Mouse (Mus musculus) adrenal gland, adult 8-10 months (tissue): ENCODE data around the gene Nphp4. TPM values are rescaled to one million over a fixed set of nuclear protein-coding genes. Genes with fewer than 3 reads are reported as not detected.
A peak's percentile ranks its signal among the peaks of the same experiment; 100 is the strongest.

Experiments
- DNase-seq: peaks from one replicate; pipeline ENCODE4 v3.0.0; 2022
- total RNA-seq, 4 experiments: library from RNA; stranded (reverse); gene quantifications; 2 replicates each; pipeline ENCODE4 v1.2.4; 2022

Gene Nphp4
- total RNA-seq: 1 to 10 TPM; 2.8 to 6.3 (median 4.6) TPM

DNA sequence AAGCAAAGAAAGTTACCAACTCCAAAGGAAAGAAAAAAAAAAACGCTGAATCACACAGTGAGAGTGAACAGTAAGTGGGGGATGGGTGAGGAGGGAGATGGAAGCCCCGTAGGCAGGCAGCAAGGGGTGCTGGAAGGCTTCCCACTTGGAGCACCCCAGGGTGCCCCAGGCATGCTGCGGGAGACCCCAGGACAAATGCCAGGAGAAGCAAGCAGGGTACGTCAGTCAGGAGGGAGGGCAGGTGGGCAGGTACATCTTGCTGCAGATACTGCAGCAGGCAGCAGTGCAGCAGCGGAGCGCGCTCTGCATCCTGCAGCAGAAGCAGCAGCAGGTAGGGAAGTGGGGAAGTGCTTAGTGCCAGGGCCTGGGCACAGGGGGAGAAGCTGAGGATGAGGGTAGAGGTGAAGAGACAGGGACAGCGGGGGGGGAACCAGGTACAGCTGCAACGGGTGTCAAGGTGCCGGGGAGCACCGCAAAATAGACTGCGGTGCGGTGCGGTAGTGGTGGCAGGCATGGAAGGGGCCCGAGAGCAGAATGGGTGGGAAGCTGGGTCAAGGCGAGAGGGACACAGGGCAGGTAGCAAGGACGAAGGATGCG lies at the start of gene Nphp4:
Gene Nphp4 (plus strand): TSS at position 280 of the 597 bp plus-strand sequence.
- DNase-seq: no peak

DNA sequence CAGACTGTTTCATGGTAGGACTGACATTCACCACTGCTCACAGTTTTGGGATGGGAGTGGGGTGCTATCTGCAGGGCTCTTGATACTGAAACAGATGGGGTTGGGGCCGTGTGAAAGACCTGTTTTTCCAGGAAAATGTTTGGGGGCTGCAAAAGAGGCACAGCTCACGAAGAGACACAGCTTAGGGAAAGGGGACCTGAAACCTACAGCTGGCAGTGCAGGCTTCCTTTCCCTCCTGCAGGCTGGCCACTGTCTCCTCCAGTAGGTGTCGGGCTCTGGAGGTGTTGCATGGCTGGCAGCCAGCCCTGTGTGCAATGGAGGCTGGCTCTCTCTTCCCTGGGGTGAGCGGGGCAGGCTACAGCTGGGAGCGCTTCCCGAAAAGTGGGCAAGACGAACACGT lies 48.2 kb upstream of the Nphp4 start:
- no peak for DNase-seq

DNA sequence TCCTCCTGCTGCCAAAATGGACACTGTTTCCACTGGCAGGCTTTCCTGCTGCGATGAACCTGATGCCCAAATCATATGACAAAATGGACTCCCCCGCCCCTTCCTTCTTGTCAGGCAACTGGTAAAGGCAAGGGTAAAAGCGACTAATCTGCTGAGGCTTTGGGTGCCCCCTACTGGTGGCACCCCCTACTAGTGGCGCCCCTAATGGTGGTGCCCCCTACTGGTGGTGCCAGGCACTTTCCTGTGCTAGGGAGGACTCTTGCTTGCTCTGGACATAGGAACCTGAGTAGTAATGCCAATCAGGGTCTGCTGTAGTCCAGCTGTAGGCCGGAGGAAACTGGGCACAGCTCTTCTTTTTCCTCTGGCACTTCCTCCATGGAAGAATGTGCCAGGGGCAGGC lies 44.2 kb upstream of the Nphp4 start:
- no peak for DNase-seq

DNA sequence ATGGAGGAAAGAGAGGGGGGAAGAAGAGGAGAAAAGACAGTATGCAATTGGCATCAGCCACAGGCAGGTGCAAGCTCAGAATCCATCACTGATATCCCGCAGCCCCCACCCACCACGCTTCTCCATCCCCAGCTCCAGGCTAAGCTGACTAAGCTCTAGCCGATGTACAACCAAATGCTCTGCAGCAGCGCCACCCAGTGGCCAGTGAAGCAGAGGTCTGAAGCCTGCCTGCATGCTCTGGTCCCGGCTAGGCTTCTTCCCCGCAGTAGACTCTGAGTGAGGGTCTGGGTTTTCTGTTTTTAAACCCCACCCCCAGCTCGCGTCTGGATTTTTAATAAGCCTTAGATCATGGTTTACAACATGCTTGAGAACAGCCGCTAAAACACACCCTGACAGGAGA lies 41.7 kb upstream of the Nphp4 start:
- peak; percentile 66 for DNase-seq

DNA sequence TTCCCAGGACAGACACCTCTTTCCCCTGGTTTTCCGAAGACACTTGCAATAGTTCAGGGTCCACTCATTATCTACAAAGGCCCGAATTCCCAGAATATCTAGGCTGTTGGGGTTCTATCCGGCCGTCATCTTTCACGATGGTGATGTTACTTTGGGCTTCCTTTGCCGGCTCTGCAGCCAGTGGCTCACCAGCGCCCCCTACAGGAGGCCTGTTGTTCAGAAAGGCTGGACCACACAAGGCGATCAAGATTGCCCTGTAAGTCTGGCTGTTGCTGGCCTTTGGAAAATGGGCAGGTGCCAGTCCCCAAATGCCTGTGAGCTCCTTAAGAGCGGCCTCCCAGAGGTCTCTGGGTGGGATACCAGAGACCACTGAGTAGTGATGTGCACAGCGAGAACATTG lies 41.3 kb upstream of the Nphp4 start:
- peak; percentile 25 for DNase-seq

DNA sequence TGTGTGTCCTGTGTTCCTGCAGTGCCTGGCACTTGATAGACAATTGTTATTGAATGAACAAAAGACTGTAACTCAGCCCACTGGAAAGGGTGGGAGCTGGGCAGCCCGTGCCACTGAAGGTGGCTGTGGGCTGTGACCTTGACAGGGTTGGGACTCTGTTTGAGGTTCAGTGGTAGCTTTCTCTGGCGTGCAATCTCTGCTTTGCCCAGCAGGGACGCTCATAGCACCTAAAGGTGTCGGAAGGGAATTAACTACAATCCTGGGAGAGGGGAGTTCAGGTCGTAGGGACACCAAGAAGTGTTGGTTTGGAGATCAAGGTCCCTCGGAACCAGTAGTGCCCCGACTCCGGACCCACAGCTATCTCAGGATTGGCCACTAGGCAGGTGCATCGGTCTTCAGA lies 35.6 kb upstream of the Nphp4 start:
- no peak for DNase-seq

DNA sequence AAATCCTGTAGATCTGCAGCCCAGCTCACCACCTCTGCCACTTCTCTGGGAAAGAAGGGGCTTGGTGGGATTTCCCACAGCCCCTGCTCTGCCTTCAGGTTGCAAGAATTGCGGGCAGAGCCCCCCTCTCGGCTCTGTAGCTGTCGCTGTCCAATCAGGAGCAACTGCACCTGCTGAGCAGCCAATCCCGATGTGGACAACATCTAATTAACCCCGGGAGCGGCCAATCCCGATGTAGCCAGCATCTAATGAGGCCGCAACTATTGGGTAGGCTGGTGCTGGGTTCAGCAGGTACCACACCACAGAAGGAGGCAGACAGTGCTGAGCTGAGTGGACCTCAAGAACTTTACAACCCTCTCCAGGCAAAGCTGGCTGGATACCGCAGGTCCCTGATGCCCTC lies 35.0 kb upstream of the Nphp4 start:
- DNase-seq: no peak

DNA sequence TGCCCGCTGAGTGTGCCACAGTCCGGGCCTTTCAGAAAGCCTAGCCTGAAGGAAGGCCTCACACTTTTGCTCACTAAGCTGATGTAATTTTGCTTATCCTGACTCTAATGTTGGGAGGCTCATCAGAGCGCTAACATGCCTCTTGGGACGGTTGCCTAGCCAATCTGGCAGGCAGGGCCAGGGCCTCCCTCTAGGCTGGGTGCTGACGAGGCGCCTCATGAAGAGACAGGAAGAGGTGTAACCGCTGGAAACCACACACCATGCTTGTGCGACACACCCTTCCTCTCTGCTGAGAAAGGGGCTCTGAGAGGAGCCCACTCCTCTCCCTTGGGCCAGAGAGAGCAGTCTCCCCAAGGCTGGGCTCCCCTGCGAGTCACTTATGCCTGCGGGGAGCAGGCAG lies 30.3 kb upstream of the Nphp4 start:
- DNase-seq: no peak

DNA sequence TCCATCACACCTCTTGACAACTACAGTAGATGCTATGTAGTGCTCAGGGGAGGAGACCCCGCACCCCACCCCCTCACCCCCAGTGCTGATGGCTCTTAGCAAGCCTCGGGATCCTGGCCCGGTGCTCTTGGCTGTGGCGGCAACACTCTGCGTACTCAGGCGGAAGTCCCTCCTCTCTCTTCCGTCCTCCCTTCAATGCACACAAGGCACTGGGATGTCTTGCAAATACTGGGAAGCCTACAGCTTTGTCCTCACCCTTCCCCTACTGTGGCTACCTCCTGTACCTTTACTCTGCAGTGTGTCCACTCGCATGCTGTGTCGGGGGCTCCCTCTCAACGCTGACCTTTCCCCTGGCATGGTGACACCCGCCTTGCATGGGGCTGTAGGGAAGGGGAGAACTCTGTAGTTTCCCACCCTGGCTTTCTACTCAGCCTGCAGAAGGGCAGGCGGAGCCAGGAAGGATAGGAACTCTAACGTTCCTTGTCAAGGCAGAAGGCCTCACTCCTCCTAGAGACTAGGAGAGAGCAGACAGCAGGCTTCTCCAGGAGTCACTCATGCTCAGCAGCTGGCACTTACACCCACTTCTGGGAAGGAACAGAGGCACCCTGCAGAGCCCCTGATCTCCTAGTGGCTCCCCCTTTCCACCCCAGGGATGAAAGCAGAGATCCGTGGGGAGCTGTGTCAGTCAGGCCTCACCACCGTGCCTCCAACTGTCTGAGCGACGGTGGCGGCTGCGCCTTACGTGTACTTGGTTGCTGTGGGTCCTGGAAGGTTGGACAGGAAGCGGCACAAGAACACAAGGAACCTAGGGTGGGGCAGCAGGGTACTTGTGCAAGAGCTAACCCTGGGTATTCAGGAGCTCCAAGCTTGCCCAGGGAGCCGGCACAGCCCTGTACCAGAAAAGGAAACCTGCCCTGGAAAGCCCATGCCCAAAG lies 28.5 kb upstream of the Nphp4 start:
- DNase-seq: no peak

DNA sequence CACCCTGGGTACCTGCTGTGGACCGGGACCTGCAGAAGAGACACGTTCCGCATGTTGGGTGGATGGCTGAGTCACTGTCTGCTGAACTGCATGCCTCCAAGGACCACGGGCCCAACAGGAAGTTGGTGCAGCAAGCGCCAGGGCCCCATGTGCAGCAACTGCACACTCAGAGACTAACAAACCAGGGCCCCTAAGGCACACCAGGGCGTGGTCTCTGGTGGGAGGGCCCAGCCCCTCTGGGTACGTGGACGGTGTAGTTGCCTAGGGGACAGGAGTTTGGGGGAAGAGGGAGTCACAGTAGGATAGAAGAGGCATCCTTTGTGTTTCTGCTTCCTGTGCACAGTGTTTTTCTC lies 27.9 kb upstream of the Nphp4 start:
- no peak for DNase-seq

DNA sequence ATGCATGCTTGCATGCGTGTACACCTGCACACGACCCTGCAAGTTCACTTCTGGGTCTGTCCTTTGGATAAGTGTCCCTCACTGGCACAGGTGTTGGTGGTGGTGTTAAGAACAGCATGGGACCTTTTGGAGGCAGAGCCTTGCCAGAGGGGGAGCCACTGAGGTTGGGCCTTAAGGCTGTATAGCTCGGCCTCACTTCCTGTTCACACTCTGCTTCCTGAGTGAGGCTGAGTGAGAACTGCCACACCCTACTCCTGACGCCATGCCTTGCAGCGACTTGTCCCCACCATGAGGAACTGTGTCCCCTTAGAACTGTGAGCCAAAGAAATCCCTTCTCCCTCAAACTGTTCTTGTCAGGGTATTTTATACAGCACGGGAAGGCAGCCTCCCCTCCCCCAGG lies 25.1 kb upstream of the Nphp4 start:
- DNase-seq: no peak

DNA sequence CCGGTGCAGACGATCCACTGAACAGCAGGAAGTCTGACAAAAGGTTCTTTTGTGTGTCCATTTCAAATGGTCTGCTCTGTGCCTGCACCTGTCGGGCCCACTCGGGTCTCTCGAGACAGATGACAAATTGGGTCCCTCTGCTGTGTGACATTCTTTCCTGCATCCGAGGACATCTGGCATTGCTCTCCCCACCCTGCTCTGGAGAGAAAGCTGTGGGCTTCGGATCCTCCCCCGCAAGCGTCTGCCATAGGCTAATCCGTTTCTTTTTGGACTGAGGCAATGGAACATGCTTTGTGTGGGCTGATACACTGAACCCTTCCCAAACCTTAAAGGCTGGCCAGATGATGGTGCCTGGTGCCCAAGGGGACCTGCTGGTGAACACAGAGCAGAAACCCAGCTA lies 23.4 kb upstream of the Nphp4 start:
- DNase-seq: no peak

DNA sequence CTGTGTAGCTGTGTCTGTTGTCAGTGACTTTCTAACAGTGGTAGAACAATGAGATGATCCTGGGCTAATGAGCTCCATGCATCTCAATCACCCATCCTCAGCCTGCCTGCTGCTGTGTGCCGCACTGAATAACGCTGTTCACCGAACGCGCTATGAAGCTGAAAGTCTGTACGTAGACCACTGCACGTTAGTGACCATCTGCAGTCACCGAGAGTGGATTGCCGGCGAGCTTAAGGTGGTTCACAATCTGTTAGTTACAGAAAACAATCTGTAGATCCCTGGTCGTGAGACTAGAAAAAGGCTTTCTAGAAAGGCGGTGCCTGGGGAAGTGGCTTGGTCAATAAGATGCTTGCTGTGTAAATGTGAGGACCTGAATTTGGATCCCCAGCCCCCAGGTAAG lies 22.4 kb upstream of the Nphp4 start:
- no peak for DNase-seq

DNA sequence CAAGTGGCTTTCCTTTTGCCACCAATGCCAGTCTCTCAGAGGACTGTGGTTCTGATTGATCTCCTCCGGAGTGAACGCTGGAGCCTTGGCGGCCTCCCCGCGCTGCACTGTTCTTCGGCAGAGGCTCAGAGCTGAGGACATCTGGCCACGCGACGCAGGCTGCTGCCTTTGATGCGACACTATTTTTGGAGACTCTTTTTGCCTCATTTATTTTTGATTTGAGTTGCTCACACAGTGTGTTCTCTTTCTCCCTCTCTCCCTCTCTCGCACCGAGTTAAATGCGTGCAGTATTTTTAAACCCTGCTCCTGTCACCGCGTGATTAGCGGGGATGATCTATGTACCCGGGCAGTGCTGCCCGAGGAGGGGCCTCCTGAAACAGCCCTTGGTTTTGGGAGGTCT lies 19.9 kb upstream of the Nphp4 start:
- no peak for DNase-seq

DNA sequence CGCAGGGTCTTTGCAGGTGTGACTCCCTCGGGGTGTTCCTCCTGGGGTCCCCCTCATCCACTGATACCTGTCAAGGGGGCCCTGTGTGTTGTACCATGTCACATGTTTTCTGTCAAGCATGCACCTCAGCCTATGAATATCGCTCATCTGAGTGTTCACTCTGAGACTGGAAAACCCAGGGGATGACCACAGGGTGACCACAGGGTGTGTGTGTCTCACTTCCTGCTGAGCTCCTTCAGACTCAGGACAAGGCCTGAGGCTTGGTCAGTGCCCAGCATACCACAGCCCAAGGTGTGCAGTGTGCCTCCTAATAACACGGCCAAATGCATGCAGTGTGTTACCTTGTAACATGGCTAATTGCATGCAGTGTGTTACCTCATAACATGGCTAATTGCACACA lies 18.8 kb upstream of the Nphp4 start:
- DNase-seq: no peak

DNA sequence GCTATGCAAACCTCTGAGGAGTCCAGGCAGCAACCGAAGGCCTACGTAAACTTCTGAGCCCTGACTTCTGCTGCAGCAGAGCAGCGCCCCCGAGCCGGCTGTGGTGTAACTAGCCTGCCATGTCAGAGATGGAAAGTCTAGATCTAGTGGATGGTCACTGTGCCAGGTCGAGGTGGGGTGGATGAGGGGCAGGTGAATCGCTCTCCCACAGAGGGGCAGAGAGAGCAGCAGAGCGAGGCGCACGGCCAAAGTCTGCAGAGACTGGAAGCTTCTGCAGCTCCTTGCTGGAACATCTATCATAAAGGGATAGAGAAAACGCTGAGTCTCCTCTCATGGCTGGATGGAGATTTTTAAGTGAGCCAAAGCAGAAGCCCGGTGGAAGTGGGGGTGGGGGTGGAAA lies 14.0 kb upstream of the Nphp4 start:
- DNase-seq: no peak

DNA sequence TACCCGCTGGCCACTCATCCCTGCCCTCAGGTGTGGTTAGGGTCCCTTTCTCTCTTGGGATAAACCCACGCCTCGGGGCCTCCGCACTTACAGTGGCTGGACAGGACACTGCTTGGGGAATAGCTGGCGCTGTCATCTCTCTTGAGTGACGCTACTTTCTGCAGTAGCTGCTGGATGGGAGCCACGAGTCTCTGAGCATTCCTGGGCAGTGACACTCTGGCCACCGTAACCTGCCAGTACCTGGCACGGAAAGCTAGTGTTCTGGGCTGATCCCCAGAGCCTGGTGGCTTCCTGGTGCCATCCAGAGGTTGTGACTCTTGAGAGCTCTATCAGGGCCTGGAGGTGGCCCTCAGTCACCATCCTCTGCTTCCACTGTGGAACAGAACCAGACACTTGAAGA lies 13.4 kb upstream of the Nphp4 start:
- DNase-seq: no peak

DNA sequence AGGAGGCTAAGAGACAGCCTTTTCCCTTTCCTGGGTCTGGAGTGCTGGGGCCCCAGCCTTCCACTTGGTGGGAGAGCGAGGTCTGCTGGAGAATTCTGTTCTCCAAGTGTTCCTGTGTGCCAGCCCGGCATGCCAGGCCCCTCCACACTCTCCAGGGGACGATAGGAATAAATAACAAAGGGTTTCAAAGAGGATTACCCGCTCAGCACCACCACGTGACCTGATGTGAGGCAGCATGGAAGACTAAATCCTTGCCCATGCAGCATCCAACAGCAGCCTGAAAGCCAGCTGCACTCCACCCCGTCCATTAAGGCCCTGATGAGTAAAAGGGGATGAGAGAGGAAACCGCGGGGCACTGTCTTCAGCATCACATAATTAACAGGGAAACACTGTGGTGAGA lies 11.4 kb upstream of the Nphp4 start:
- DNase-seq: no peak

DNA sequence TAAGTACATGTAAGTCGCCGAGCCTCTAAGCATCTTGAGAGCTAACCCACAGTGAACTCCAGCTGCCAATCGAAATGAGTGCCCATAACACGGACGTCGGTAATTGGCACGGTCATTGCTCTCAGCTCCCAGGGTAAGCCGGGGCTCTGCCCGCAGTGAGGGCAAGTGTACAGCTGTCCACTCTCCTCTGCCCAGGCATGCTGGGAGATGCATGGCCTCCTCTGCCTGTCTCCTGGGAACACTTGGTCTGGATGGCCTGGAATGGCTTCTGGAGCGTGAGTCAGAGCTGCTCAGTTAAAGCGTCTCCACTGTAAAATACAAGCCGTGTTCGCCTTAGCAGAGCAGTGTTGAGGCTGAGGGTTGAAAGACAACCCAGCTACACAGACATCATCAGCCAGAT lies 9.9 kb upstream of the Nphp4 start:
- DNase-seq: no peak

DNA sequence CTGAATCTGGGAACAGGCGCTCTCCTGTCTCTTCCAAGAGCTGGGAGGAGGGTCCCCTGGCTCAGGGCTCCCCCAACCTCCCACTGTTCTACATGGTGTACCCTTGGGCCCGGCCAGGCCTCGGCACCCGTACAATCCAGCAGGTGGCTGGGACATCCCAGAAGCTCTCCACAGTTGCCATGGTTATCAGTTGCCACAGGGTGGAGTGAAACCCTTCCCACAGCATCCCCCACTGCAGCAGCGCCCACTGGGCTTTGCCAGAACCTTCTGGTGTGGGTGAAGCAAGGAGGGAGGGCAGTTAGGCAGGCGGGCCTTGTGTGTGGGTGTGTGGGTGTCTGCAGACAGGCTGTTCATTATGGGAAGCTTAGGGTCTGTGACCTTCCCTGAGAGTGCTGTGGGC lies 8.6 kb upstream of the Nphp4 start:
- DNase-seq: no peak

DNA sequence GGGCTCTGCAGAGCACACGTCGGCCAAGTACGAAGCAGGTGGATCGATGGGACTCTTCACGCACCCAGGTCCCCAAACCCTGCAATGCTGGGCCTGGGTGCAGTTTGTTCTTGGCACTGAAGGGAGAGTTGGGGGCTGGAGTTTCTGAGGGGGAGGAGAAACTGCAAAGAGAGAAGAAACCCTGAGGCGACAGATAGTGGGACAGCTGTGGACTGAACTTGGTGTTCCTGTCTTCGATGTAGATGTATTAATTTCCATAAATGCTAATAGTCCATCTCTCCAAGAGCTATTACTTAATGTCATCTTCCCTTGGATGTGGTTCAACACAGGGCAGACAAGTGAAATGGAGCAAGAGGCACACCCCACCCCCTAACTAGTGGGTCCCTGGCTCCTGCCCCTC lies 565 bp upstream of the Nphp4 start:
- no peak for DNase-seq

DNA sequence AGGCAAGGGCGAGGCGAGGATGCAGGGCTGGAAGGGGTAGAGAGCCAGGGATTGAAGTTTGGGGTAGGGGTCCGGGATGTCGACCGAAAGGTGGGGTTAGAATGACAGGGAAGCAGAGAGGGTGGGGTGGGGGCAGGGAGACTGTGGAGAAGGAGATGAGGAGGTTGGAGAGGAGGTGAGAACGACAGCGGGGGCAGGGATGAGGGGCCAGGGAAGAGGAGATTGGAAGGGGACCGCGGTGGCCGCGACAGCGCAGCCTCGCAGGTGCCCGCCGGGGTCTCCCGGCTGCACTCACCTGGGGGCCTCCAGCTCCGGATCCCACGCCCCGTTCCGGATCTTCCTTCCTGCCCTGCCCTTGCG lies 580 bp downstream of the Nphp4 start:
- DNase-seq: no peak

DNA sequence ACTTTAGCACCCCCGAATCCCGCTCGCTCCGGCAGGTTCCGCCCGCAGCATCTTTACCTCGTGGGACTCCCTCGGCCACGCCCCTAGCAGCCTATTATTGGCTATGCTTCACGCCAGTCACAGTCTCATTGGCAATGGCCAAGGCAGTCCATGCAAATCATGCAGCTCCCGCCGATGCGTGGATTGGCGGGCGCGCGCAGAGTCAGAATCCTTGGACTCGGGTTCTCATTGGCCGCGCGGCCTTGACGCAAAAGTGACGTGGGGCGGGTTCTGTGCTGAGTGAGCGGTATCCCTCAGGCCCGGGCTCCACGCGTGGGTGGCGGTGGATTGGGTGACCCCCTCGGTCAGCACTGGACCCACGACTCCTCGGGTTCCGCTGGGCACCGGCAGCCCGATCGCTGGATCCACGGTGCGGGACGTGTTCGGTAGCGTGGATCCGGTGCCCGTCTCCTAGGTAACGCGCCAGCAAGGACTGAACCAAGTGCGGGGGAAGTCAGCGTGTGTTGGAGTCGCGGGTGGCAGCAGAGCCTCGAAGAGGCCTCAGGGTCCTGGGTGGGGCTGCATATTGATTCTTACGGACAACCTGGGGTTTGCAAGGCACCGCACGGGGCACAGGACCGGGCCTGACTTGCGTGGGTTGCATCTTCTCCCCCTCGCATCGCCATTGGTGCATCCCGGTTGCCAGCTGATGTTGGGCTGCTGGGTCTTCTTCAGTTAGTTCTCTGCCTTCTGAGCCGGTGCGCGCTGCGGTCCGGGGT lies 1.1 kb downstream of the Nphp4 start, which contains the start of gene Kcnab2:
Gene Kcnab2 (minus strand): TSS at position 406 of the 758 bp plus-strand sequence.
- peak; percentile 99 for DNase-seq

DNA sequence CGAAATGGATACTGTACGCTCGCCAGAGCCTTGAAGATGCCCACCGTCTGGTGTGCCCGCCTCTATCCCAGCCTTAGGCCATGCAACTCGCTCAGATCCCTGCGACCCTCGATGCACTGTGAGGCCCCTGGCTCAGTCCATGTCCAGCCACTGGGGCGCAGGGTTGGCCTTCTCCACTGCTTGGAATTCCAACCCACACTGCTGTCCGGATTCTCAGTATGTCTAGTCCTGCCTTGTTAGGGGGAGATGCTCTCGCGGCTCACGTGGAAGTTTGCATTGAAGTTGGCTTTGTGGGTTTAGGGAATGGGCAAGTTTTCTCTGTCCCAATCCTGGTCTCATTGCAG lies 1.7 kb downstream of the Nphp4 start:
- no peak for DNase-seq
